Mouse (Mus musculus): Measurements from ENCODE around the gene Ttc34.

Gene Ttc34

DNA sequence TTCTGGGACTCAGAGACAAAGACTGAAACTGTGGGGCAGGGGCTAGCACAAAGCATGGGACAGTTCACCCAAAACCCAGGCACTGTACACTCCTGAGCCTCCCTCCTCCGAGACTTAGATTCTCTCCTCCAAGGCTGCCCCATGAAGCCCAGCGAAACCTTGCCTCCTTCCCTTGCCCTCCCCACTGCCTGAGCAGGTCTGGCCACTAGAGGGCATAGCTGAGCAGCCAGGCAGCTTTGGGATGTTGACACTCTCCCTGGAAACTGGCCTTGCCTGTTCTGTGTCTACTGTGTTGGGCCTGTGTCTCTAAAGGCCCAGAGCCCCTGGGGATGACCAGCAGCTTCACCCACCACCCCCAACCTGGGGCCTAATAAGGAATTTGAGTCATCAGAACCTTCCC is at the start of gene Ttc34:
TSS of gene Ttc34 (plus strand) at position 290 of the 400 bp plus-strand sequence.
- DNase-seq = peak; percentile 93

DNA sequence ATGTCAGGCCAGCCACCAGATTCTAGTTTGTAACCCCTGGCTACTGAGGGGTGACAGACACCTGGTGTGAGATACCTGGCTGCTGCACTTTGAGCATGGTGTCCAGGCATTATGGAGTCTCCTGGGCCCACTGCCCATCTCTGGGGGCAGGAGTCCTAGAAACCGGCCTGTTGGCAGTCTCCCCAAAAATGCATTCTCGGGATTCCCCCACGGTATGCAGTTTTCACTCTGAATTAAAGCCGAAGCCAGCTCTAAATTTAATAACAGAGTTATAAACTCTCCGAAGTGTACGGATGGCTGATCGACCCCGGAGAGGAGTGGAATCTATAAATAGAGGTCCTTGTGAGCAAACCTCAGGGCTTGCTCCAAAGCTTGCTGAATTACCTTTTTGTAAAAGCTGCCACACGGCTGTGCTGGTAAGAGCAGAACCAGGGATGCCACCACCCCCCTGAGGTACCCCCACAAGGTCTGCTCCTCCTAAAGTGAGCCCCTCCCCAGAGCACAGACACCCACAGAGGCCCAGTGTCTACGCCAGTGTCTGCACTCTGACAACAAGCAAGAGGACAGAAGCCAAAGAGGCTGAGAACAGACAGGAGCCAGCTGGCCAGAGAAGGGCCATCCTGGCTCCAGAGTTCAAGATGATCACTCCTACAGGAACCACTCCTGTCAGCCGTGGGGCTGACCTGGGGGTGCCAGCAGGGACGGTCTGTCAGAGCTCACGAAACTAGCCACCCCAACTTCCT is 49.1 kb upstream of the Ttc34 start:
- peak; percentile 89 for DNase-seq

GRCm38 (mm10) chr4:154791894-154792293 is 45.4 kb upstream of the Ttc34 start:
- no peak for DNase-seq

DNA sequence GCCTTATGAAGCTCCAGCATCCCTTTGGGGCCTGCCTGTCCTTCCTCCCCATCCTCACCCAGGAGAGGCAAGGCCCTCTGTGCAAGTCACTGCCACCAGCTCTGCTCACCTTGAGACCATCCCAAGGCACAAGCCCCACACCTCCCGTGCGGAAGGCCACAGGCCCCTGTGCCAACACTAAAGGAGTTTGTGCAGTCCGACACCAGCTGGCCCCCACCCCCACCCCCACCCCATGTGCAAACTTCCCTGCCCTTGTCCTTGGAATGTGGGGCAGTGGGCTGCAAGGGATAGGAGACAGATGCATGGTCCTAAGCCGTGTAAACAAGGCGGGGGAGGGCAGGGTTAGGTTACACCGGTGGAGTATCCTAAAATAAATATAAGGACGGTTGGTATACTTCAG is 43.8 kb upstream of the Ttc34 start:
- no peak for DNase-seq

- DNase-seq = no peak
Measured at GRCm38 (mm10) chr4:154797834-154798233, 39.4 kb upstream of the Ttc34 start.

DNA sequence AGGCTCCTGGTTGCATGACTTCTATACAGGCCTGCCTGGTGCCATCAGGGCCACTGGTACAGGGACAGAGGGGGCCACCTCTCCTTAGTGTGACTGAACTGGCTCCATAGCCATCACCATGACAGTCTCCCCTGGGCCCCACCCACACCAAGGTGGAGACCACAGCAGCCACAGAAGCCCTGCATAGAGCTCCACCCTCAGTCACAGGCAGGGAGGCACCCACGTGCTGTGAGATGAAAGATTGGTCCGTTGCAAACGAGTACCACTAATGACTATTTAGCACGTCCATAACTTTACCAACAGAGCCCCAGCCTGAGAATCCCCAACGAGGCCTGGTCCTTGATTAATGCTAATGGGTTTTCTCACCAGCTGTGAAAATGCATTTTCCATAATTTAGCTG is 36.7 kb upstream of the Ttc34 start:
- no peak for DNase-seq

DNA sequence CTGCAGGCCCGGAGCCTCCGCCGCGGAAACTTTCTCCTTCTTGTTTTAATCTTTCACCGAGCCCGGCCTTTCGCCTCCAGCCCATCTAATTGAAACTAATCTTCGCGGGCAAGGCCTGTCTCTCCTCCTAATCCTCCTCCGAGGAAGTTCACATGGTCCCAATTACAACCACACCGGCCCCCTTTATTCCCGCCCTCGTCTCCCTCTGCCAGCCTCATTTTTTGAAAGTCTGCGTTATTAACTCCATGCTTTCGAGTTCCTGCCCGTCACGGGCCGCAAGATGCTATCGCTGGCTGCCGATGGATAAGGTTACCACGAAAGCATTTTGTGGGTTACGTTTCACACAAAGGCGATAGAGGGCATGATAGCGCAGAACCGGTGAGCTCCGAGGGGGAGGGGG is 35.0 kb upstream of the Ttc34 start:
- DNase-seq = no peak

GRCm38 (mm10) chr4:154825662-154826061 is 11.6 kb upstream of the Ttc34 start:
- DNase-seq = peak; percentile 92

DNA sequence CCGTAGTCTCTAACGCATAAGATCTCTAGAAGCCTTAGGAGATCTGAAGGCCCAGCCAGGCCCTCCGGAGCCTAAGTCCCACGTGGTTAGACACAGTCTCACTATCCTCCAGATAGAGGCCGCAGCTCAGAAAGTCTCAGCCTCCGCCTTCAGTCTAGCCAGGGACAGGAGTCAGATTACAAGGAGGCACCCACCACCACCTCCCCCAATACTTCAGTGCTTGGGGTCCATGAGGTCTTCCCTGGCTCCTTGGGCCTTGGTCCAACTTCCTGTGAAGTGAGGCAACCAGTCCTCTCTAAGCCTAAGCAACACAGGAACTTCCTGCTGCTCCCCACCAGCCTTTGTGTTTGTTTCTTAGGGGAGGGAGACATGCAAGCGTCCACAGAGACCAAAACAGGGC is 11.0 kb upstream of the Ttc34 start:
- peak; percentile 89 for DNase-seq

GRCm38 (mm10) chr4:154827181-154827580 is 10.1 kb upstream of the Ttc34 start:
- DNase-seq = peak; percentile 98

DNA sequence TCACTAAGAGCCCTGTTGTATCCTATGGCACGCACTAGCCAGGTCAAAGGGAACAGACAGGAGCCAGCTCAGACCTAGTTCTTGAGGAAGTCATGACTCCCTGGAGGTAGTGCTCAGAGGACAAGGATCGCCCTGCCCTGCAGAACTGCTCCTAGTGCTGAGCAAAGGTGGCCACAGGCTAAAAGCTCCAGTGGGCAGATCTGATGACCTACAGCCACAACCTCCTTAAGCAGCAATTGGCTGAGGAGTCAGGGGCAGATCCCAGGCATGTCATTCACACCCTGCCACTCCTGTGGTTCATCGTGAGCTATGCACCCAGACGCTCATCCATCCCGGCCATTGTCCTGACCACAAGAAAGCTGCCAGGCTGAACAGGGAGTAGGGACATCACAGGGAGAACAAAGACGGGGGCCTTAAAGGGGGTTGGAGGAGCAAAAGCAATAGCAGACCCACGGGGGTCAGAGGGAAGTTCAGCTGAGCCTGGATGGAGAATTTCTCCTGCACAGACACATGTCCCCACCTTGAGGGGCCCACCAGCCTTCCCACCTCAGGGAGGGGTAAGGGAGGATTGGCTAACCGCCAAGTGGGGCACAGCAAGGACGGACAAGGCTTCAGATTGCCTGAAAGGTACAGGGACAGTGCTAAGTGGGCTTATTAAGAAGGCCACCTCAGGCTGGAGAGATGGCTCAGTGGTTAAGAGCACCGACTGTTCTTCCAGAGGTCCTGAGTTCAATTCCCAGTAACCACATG is 9.2 kb upstream of the Ttc34 start:
- peak; percentile 92 for DNase-seq

DNA sequence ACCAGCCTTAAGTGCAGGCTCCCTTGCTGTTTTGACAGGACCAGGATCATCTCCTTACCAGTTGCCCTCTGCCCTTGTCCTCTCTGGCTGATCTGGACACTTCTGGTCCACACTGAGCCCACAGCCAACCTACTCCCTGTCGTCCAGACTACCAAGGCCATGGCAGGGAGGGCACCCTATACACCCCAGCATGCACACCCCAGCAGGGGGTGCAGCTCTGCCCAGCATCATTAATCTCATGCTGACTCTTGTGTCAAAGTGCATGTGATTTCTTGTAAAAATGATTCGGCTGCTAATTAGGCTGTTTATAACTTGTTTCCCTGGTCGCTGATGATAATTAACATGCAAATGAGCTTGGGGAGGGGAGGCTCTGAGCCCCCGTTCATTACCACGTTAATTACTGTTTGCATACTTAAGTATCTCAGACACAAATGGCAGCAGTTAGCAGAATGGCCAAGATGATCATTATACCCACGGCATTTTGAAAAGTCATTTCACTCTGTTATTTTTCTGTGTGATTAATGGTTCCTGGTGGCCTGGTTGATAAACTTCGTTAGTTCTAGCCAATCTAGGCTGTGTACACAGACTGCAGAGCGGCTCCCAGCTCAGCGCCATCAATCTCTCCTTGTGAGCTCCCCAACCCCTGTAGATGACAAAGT is 5.2 kb upstream of the Ttc34 start:
- DNase-seq = peak; percentile 51

DNA sequence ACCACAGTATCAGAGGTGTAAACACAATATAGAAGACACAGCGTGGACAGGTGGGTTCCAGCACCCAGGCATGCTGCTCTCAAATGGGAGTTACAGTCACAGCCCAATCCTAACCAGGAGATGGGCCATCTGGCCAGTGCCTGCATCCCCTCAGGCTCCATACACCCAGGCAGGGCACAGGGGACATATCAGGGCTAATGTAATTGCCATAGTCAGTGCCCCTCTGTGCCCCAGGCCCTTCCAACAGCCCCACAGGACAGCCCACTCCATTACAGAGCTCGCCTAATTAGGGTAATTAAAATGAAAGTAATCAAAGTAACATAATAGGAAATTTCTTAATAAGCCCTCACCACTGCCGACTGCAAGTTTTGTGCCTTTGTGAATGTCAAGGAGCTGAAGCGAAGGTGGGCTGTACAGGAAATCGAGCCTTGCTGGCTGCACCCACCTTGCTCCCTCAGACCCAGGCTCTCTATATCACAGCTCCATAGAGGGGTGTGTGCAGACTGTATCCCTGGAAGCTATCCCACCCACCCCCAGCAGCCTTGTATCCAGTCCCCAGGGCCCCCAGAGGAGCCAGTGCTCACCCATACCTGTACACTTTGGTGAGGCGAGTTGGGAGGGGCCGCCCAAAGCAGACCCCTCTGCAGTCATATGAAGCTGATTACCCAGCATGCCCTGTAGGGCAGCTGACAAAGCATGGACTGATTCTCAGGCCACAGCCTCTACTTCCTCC is 910 bp upstream of the Ttc34 start:
- DNase-seq = no peak

- DNase-seq = peak; percentile 90
Measured at GRCm38 (mm10) chr4:154838741-154839140, 1.5 kb downstream of the Ttc34 start.

DNA sequence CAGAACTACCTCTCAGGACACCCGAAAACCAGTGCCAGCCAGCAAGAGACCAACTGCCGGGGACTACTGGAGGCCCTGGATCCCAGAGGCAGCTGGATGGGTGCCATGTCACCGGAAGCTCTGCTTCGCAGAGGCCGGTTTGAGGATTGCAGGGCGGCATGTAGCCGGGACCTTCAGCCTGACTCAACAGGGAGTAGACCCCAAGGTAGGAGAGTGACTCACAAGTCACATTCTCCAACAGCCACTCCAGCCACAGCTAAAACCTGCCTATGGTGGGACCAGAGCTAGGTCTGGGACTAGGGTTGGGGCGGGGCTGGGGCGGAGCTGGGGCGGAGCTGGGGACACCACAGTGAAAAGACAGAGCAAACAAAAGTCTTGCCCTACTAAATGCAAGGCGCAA is 2.1 kb downstream of the Ttc34 start:
- DNase-seq = no peak

GRCm38 (mm10) chr4:154852696-154853095 is 15.4 kb downstream of the Ttc34 start:
- DNase-seq = peak; percentile 74

DNA sequence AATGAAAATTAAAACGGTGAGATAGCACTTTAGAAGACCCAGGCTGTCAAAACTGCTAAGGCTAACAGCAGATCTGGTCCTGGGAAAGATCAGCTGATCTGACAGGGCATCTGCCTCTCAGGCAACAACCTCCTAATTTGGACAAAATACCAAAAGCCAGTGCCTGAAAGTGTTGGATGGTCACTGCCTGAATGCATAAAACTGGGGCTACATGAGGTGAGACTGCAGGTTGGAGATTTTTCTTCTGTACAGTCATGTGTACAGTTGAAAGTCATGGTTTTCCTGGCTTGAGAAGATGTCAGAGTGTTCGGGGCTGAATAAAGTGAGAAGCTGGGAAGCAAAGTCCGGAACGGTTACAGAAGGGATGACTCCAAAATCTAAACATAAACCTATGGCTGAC is 16.6 kb downstream of the Ttc34 start:
- DNase-seq = peak; percentile 62

DNA sequence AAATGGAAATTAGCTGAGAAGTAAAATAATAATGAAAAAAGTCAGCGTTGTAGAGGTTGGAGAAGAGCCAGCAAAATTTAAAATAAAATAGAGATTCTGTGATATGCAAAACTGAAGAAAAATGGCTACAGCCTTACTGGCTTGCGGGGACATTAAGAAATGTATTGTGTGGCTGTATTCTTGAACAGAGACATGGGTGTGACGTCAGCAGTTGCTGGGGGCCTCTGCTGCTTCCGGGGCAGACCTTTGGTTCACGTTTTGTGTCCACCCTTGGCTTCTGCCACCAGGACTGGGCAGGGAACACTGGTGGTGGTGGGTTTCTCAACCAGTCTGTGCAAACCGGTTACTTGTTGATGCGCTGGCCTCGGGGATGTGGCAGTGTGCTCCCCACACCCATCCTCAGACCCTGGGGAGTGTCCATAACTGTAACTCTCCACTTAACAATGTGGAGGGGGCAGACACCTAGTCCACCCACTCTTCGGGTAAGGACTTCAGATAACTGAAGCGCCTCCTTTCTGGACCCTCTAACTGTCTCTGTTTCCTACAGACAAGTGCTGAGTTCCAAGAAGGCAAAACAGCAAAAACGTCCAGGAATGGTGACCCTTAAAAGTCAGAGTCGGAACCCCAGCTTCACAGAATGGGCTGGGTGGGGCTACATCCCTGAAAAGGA is 17.6 kb downstream of the Ttc34 start:
- peak; percentile 66 for DNase-seq

- DNase-seq = peak; percentile 97
Measured at GRCm38 (mm10) chr4:154855721-154856479, 18.6 kb downstream of the Ttc34 start.

DNA sequence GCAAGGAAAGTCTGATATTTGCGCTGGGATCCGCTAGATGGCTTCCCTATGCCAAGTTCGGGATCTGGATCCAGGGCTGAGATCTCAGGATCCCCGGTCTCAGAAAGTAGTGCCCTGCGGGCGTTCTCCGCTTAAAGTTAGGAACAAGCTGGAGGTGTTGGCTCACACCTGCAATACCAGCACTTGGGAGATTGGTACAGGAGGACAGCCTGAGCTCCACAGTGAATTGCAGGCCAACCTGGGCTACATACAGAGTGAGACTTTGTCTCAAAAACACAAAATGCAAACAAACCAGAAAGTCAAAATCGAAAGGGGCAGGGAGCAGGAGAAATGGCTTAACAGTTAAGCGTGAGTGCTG is 19.2 kb downstream of the Ttc34 start:
- no peak for DNase-seq

DNA sequence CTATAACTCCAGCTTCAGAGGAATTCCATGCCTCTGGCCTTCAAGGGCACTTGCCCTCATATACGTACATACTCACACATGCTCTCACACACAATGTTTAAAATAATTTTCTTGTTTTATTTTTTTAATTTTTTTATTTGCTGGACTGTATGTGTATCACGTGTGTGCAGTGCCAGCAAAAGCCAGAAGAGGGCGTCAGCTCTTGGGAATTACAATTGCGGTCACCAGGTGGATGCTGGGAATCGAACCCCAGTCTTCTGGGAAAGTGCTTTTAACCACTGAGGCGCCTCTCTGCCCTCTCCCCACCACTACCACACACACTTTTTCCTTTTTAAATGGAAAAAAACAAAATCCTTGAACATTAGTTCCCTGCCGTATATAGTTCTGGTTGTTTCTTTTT is 19.6 kb downstream of the Ttc34 start:
- peak; percentile 77 for DNase-seq
